Mouse (Mus musculus) thymus, adult 2 months (tissue): Measurements from ENCODE around the gene Cdkl3. TPM values are rescaled to one million over a fixed set of nuclear protein-coding genes. Genes with fewer than 3 reads are reported as not detected.
A peak's percentile ranks its signal among the peaks of the same experiment; 100 is the strongest.

ENCODE experiments used
- DNase-seq: peaks from one replicate; pipeline ENCODE4 v3.0.0; 2021
- H3K27ac ChIP-seq: fragments of 200-500 bp; 2 replicates; pipeline ENCODE4 v1.5.1; 2012; ENCODE audit warnings: low read length, control low read depth; ENCODE audit not compliant: control insufficient read depth, insufficient read depth
- H3K27me3 ChIP-seq: fragments of 200-500 bp; 2 replicates; pipeline ENCODE4 v1.6.1; 2012; ENCODE audit warnings: mild to moderate bottlenecking, low read length, moderate library complexity, mixed read lengths; ENCODE audit not compliant: control insufficient read depth, insufficient read depth
- H3K36me3 ChIP-seq: fragments of 200-500 bp; 2 replicates; pipeline ENCODE4 v1.6.1; 2012; ENCODE audit warnings: mild to moderate bottlenecking, low read length, moderate library complexity; ENCODE audit not compliant: control insufficient read depth, insufficient read depth
- H3K4me1 ChIP-seq: fragments of 200-500 bp; replicated peaks from 2 replicates; pipeline ENCODE4 v1.6.1; 2012; ENCODE audit warnings: low read length; ENCODE audit not compliant: control insufficient read depth, insufficient read depth
- H3K4me3 ChIP-seq: fragments of 200-500 bp; 2 replicates; pipeline ENCODE4 v1.5.1; 2012; ENCODE audit warnings: mild to moderate bottlenecking, low read length, control low read depth, moderate library complexity; ENCODE audit not compliant: control insufficient read depth, insufficient read depth
- CTCF ChIP-seq: fragments of 200-500 bp; IDR thresholded peaks from 2 replicates; pipeline ENCODE4 v1.5.1; 2012; ENCODE audit warnings: mild to moderate bottlenecking, control low read depth, low read length, moderate library complexity, borderline replicate concordance; ENCODE audit not compliant: control insufficient read depth, poor library complexity, insufficient read depth; ENCODE audit errors: extremely low read depth
- POLR2A ChIP-seq: fragments of 200-500 bp; IDR thresholded peaks from 2 replicates; pipeline ENCODE4 v1.6.1; 2012; ENCODE audit warnings: mild to moderate bottlenecking, low read length, control low read depth, moderate library complexity; ENCODE audit not compliant: control insufficient read depth, poor library complexity, insufficient read depth; ENCODE audit errors: extremely low read depth
- WGBS: fragments of 180-500 bp; shearing (Covaris S2); methylation state at CpG from one replicate; pipeline ENCODE4 v1.1.7; 2018; 5-methylcytosine and 5-hydroxymethylcytosine counted together
- polyA plus RNA-seq: library from polyadenylated mRNA; depleted of rRNA; stranded (reverse); fragments of >200 nt; gene quantifications from 2 replicates; pipeline ENCODE4 v1.2.3, GENCODE M21; 2012

Gene Cdkl3
- polyA plus RNA-seq, 1 experiment, result 3.1 TPM

- DNase-seq, result no peak
- TF ChIP-seq POLR2A, result no peak
- TF ChIP-seq CTCF, result no peak
- no peaks in the 10 kb centered on the region for H3K27me3 ChIP-seq
- WGBS, result 12% methylated on average over 2 of the region's 2 CpGs
- no peaks in the 10 kb centered on the region for H3K36me3 ChIP-seq
- no peak overlapping the region for H3K27ac ChIP-seq
- peaks cover 3% of the 10 kb centered on the region for H3K4me1 ChIP-seq
- H3K4me3 ChIP-seq, result no peak overlapping the region
Observed at GRCm38 (mm10) chr11:52005586-52005985, 1.6 kb downstream of the Cdkl3 start.

DNA sequence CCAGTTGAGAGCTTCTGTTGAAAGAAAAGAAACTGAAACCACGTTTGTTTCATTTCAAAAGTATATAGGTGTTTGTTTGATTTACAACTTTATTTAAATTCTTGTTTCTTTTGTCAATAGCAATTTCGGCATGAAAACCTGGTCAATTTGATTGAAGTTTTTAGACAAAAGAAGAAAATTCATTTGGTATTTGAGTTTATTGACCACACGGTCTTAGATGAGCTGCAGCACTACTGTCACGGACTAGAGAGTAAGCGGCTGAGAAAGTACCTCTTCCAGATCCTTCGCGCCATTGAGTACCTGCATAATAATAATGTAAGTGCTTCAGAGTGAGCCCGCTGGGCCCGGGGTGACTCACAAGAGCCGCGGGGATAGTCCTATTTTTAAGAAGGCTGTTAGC is 7.0 kb downstream of the Cdkl3 start:
- H3K4me3 ChIP-seq, result no peak overlapping the region
- WGBS, result 95% methylated on average over 11 of the region's 11 CpGs
- no peaks in the 10 kb centered on the region for H3K36me3 ChIP-seq
- no peak for DNase-seq
- H3K27ac ChIP-seq, result no peak overlapping the region
- H3K27me3 ChIP-seq, result no peaks in the 10 kb centered on the region
- TF ChIP-seq POLR2A (no peak), CTCF (no peak)
- no peaks in the 10 kb centered on the region for H3K4me1 ChIP-seq

DNA sequence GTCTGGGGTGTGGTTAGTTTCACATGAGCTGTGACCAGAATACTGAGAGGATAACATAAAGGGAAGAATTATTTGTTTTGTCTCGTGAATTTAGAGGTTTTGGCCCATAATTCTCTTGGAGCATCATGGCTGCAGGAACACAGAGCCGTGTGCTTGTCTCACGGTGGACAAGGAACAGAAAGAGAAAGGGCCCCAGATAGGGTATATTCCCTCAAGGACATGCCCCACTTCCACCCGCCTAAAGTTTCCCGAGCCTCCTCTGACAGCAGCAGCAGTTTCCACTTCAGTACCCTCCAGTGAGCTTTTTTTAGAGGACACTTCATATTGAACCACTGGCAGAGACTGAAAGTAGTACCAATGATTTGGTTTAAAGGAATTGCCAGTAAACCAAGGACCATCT is 7.5 kb downstream of the Cdkl3 start:
- DNase-seq, result no peak
- TF ChIP-seq CTCF (no peak), POLR2A (no peak)
- Histone ChIP-seq H3K27me3 (no peaks in the 10 kb centered on the region), H3K4me3 (no peak overlapping the region), H3K4me1 (no peaks in the 10 kb centered on the region), H3K36me3 (no peaks in the 10 kb centered on the region), H3K27ac (no peak overlapping the region)
- WGBS, result 96% methylated on average over 5 of the region's 5 CpGs

- Histone ChIP-seq H3K4me3 (no peak overlapping the region), H3K27ac (no peak overlapping the region), H3K4me1 (no peaks in the 10 kb centered on the region), H3K36me3 (no peaks in the 10 kb centered on the region), H3K27me3 (no peaks in the 10 kb centered on the region)
- DNase-seq, result no peak
- no peak for TF ChIP-seq POLR2A
- no peak for TF ChIP-seq CTCF
- 96% methylated on average over 9 of the region's 9 CpGs for WGBS
Observed at GRCm38 (mm10) chr11:52018217-52018616, 14.2 kb downstream of the Cdkl3 start.

GRCm38 (mm10) chr11:52032356-52032755 is 28.3 kb downstream of the Cdkl3 start:
- no peaks in the 10 kb centered on the region for H3K27me3 ChIP-seq
- WGBS, result 94% methylated on average over 8 of the region's 8 CpGs
- no peaks in the 10 kb centered on the region for H3K36me3 ChIP-seq
- no peak for DNase-seq
- TF ChIP-seq POLR2A (no peak), CTCF (no peak)
- H3K4me3 ChIP-seq, result no peak overlapping the region
- H3K27ac ChIP-seq, result no peak overlapping the region
- peaks cover 8% of the 10 kb centered on the region for H3K4me1 ChIP-seq

- no peak for DNase-seq
- WGBS, result 89% methylated on average over 1 of the region's 1 CpGs
- no peaks in the 10 kb centered on the region for H3K36me3 ChIP-seq
- H3K4me3 ChIP-seq, result no peak overlapping the region
- peaks cover 8% of the 10 kb centered on the region for H3K4me1 ChIP-seq
- no peaks in the 10 kb centered on the region for H3K27me3 ChIP-seq
- no peak for TF ChIP-seq POLR2A
- no peak for TF ChIP-seq CTCF
- no peak overlapping the region for H3K27ac ChIP-seq
Observed at GRCm38 (mm10) chr11:52033953-52034352, 29.9 kb downstream of the Cdkl3 start.

GRCm38 (mm10) chr11:52035905-52036304 is 31.9 kb downstream of the Cdkl3 start:
- Histone ChIP-seq H3K4me1 (peaks cover 8% of the 10 kb centered on the region), H3K4me3 (no peak overlapping the region), H3K27me3 (no peaks in the 10 kb centered on the region), H3K36me3 (no peaks in the 10 kb centered on the region), H3K27ac (peak overlapping the region; percentile 74)
- WGBS, result 5% methylated on average over 3 of the region's 3 CpGs
- TF ChIP-seq CTCF (no peak), POLR2A (no peak)
- peak; percentile 43 for DNase-seq
